Mouse (Mus musculus) hindbrain, embryonic 13.5 days (tissue): ENCODE results near the gene Fam163b. TPM values are rescaled to one million over a fixed set of nuclear protein-coding genes. Genes with fewer than 3 reads are reported as not detected.
A peak's percentile ranks its signal among the peaks of the same experiment; 100 is the strongest.

Experiments
- ATAC-seq: fragments of 200-750 bp; cut with Nextera tagmentation; 2 replicates; pipeline ENCODE4 v1.8.0; 2017; ENCODE audit warnings: moderate TSS enrichment; ENCODE audit not compliant: low FRiP score
- H3K27ac ChIP-seq: fragments of 300-500 bp; sonication (generic); 2 replicates; pipeline ENCODE4 v1.5.1; 2015; ENCODE audit warnings: inconsistent platforms, mild to moderate bottlenecking, moderate library complexity
- H3K27me3 ChIP-seq: fragments of 300-500 bp; sonication (generic); 2 replicates; pipeline ENCODE4 v1.6.1; 2015; ENCODE audit warnings: mild to moderate bottlenecking, inconsistent platforms
- H3K36me3 ChIP-seq: fragments of 300-500 bp; sonication (generic); 2 replicates; pipeline ENCODE4 v1.6.1; 2015; ENCODE audit warnings: mild to moderate bottlenecking, inconsistent platforms
- H3K4me1 ChIP-seq: fragments of 300-500 bp; sonication (generic); replicated peaks from 2 replicates; pipeline ENCODE4 v1.6.1; 2015; ENCODE audit warnings: inconsistent platforms
- H3K4me2 ChIP-seq: fragments of 300-500 bp; sonication (generic); 2 replicates; pipeline ENCODE4 v1.6.1; 2015; ENCODE audit warnings: inconsistent platforms, mild to moderate bottlenecking, moderate library complexity
- H3K4me3 ChIP-seq: fragments of 300-500 bp; sonication (generic); 2 replicates; pipeline ENCODE4 v1.5.1; 2015; ENCODE audit warnings: mild to moderate bottlenecking, inconsistent platforms
- H3K9ac ChIP-seq: fragments of 300-500 bp; sonication (generic); 2 replicates; pipeline ENCODE4 v1.6.1; 2015; ENCODE audit warnings: mild to moderate bottlenecking, inconsistent platforms
- H3K9me3 ChIP-seq: fragments of 300-500 bp; sonication (generic); 2 replicates; pipeline ENCODE4 v1.6.1; 2016; ENCODE audit warnings: inconsistent platforms
- WGBS: fragments of 180-500 bp; shearing (Covaris S2); methylation state at CpG from one replicate; pipeline ENCODE4 v1.1.7; 2015; 5-methylcytosine and 5-hydroxymethylcytosine counted together
- polyA plus RNA-seq: library from polyadenylated mRNA; unstranded; fragments of >200 nt; fragmentation: Nextera tagmentation; extraction: Ambion mirVana; gene quantifications from 2 replicates; pipeline ENCODE4 v1.2.1, GENCODE M21; 2015

The Fam163b gene
- polyA plus RNA-seq, 1 experiment from 2014 or later: 2.9 TPM

DNA sequence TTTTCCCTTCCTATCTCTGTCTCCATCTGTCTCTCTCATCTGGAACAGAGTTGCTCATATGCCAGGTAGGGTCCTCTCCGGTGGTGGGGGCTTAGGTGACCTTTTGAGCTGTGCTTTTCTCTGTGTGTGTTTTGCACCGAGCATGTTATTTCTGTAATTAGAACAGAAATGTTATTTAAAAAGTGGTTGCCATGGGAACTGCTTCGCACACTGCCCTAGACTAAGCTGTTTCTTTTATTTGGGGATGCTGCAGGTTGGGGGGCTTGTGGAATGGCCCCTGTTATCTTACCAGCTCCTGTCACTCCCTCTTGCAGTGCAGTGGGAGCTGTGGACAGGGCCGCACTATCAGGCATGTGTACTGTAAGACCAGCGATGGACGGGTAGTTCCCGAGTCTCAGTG, 38.7 kb downstream of the Fam163b start:
- Histone ChIP-seq H3K36me3 (no peaks in the 10 kb centered on the region), H3K4me3 (no peak overlapping the region), H3K9me3 (no peaks in the 10 kb centered on the region), H3K4me1 (peaks cover under 1% of the 10 kb centered on the region), H3K27ac (no peak overlapping the region), H3K4me2 (no peak overlapping the region), H3K27me3 (0 out of 2 replicates have a peak, but pooled peaks cover 10% of the 10 kb centered on the region), H3K9ac (no peak overlapping the region)
- WGBS: 63% methylated on average over 7 of the region's 7 CpGs
- ATAC-seq: 0 out of 2 replicates have a peak, but pooled peaks have one; percentile 36

DNA sequence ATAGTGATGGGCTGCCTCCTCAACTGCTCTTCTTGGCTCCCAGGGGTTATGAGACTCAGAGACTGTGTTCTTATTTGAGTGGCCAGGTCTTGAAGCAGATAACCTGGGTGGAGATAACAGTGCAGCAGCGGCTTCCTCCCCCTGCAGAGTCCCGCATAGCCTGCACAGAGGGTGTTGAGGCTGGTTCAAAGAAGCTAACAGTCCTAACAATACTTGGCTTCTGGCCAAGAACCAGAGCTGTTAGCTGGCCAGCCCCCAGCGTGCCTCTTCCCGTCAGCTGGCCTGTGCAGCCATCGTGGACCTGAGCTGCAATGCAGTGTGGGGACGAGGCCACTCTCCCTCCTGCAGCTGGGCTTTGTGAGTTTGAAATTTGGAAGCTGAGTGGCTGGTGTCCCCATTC, 44.5 kb downstream of the Fam163b start:
- no peaks in the 10 kb centered on the region for H3K9me3 ChIP-seq
- peak; percentile 54; the same call in 1 of the 2 replicates for ATAC-seq
- H3K4me1 ChIP-seq: peaks cover 27% of the 10 kb centered on the region
- H3K4me2 ChIP-seq: no peak overlapping the region
- no peak overlapping the region for H3K4me3 ChIP-seq
- H3K27me3 ChIP-seq: 0 out of 2 replicates have a peak, but pooled peaks cover 13% of the 10 kb centered on the region
- H3K27ac ChIP-seq: peak overlapping the region; percentile 69
- 15% methylated on average over 6 of the region's 6 CpGs for WGBS
- no peaks in the 10 kb centered on the region for H3K36me3 ChIP-seq
- H3K9ac ChIP-seq: no peak overlapping the region

DNA sequence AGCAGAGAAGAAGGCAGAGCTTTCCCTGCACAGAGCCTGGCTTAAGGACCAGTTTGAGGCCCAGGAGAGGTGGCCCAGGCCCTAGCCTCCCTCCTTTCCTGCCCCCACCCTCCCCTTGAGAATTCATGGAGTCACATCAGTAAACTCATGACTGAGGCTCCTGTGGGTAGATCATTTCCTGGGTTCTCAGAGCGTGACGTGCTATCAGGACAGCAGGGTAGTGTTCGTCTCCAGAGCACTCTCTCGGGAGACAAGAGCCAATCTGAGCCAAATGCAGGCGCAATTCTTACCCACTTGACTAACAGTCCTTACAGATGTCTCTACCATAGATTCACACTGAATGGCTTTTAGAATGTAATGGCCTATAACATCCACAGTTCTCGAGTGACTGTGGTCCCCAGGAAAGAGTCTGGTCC, 45.0 kb downstream of the Fam163b start:
- Histone ChIP-seq H3K27ac (peak overlapping the region; percentile 69), H3K9ac (no peak overlapping the region), H3K9me3 (no peaks in the 10 kb centered on the region), H3K4me2 (no peak overlapping the region), H3K27me3 (0 out of 2 replicates have a peak, but pooled peaks cover 11% of the 10 kb centered on the region), H3K36me3 (no peaks in the 10 kb centered on the region), H3K4me3 (no peak overlapping the region), H3K4me1 (peaks cover 27% of the 10 kb centered on the region)
- ATAC-seq: peak; percentile 49
- WGBS: 41% methylated on average over 6 of the region's 6 CpGs

DNA sequence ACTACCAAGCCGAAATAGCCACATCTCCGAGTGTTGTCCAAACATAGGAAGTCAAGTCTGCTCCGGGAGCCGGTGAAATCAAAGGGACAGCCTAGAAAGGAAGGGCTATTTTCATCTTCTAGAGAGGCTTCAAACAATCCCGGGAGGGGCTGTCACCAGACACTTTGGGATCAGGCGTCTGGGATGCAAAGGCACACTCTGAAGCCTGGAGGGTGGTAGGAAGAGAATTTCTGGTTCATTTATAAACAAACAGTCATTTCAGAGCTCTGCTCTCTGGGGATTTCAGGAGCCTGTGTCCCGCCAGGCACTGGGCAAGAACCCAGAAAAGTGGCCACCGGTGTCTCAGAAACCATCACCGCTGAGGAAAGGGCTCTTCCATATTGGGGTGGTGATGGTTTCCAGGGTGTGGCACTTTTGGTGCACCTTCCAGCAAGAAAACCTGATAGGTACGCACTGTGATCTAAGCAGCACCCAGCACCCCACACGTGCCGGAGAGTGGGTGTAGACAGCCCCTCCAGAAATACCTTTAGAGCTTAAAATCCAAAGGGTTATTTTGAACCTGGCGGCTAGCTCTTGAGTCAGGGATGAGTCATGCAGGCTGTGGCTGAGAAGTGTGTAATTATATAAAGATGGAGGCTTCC, 45.8 kb downstream of the Fam163b start:
- ATAC-seq: no peak
- Histone ChIP-seq H3K9ac (no peak overlapping the region), H3K9me3 (no peaks in the 10 kb centered on the region), H3K4me2 (no peak overlapping the region), H3K36me3 (no peaks in the 10 kb centered on the region), H3K27me3 (0 out of 2 replicates have a peak, but pooled peaks cover 7% of the 10 kb centered on the region), H3K4me3 (no peak overlapping the region), H3K4me1 (peaks cover 27% of the 10 kb centered on the region), H3K27ac (peak overlapping the region; percentile 69)
- WGBS: 82% methylated on average over 13 of the region's 13 CpGs

DNA sequence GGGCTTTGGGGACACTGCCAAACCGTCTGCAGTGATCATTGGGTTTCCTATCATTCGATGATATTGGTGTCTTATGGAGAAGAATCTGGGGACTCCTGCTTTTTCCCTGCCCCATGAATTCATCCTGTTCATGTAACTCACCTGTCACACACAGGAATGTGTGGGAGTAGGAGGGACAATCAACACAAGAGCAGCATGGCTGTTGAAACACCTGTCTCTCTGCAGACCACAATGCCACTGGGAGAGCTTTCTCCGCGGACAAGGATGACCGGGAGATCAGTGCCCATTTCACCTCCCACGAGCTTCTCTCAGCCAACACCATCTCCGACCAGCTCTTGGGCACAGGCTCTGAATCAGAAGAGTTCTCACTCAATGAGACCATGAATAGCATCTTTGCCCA, 47.1 kb downstream of the Fam163b start:
- H3K27ac ChIP-seq: no peak overlapping the region
- 95% methylated on average over 7 of the region's 7 CpGs for WGBS
- no peak overlapping the region for H3K4me2 ChIP-seq
- H3K27me3 ChIP-seq: 0 out of 2 replicates have a peak, but pooled peaks cover 4% of the 10 kb centered on the region
- H3K9me3 ChIP-seq: no peaks in the 10 kb centered on the region
- H3K4me1 ChIP-seq: peaks cover 27% of the 10 kb centered on the region
- H3K36me3 ChIP-seq: no peaks in the 10 kb centered on the region
- no peak for ATAC-seq
- H3K9ac ChIP-seq: no peak overlapping the region
- no peak overlapping the region for H3K4me3 ChIP-seq

DNA sequence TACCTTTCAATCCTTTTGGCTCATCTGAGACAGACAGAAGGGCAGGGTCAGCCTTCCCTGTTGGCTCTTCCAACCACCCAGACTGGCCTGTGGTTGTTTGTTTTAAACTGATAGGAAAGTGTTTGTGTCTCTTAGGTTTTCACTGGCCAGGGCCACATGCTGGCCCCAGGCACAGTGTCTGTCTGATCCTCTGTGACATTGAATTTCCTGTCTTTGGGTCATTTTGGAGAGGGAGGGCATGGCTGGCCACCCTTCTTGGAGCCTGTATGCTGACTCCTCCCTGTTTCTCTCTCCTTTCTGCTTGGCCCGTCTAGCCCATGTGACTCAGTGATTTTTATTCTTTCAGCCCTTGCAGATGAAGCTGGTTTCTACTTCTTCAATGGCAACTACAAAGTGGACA, 53.1 kb downstream of the Fam163b start:
- no peak overlapping the region for H3K4me2 ChIP-seq
- H3K9ac ChIP-seq: no peak overlapping the region
- H3K36me3 ChIP-seq: no peaks in the 10 kb centered on the region
- H3K9me3 ChIP-seq: no peaks in the 10 kb centered on the region
- H3K27ac ChIP-seq: no peak overlapping the region
- 67% methylated on average over 1 of the region's 1 CpGs for WGBS
- 0 out of 2 replicates have a peak, but pooled peaks cover 4% of the 10 kb centered on the region for H3K27me3 ChIP-seq
- H3K4me1 ChIP-seq: peaks cover 4% of the 10 kb centered on the region
- no peak for ATAC-seq
- no peak overlapping the region for H3K4me3 ChIP-seq

DNA sequence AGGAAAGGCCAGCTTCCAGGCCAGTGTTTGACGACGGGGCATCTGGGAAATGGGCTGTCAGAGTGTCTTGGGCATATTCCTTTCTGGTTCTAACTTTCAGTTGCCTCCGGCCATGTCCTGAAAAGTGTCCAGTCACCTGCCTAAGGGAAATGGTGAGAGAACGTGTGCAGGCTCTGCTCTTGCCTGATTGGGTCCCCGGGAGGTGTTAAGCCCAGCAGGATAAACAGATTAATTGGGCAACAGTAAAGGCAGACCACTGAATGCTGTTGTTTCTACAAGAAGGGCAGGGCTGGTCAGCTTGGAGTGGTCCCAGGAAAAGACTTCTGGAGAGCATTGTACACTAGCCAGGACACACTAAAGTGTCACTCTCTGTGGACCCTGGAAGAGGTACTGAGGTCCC, 53.6 kb downstream of the Fam163b start:
- 76% methylated on average over 5 of the region's 5 CpGs for WGBS
- ATAC-seq: no peak
- H3K27me3 ChIP-seq: 0 out of 2 replicates have a peak, but pooled peaks cover 4% of the 10 kb centered on the region
- no peak overlapping the region for H3K4me2 ChIP-seq
- H3K36me3 ChIP-seq: no peaks in the 10 kb centered on the region
- no peak overlapping the region for H3K9ac ChIP-seq
- no peaks in the 10 kb centered on the region for H3K9me3 ChIP-seq
- H3K4me1 ChIP-seq: peaks cover 4% of the 10 kb centered on the region
- no peak overlapping the region for H3K27ac ChIP-seq
- H3K4me3 ChIP-seq: no peak overlapping the region

DNA sequence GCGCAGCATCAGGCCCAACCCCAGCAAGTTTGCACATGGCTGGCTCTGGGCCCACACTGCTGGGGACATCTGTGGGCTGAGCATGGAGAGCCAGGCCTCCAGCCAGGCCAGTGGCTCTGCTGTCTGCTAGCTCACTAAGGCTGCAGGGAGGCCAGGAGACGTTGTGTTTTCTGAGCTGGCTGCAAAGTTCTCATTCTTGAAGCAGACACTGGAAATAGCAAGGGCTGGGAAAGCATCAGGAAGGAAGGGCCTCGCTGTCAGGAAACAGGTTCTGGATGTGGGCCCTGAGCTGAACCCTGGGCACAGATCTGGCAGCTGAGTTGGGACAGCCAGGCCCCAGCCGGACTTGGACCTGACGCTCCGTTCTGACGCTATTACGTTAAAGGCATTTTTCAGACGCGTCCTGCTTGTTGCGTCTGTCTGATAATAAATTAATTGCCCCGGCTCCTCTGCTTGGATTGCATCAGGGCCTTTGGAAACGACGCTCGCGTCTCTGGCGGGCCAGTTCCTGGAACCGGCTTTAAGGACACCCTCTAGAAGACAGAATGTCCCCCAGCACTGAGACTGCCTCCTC, 54.1 kb downstream of the Fam163b start:
- no peak for ATAC-seq
- H3K4me3 ChIP-seq: no peak overlapping the region
- no peak overlapping the region for H3K27ac ChIP-seq
- no peak overlapping the region for H3K9ac ChIP-seq
- H3K27me3 ChIP-seq: 0 out of 2 replicates have a peak, but pooled peaks cover 4% of the 10 kb centered on the region
- 73% methylated on average over 18 of the region's 18 CpGs for WGBS
- peaks cover 4% of the 10 kb centered on the region for H3K4me1 ChIP-seq
- H3K36me3 ChIP-seq: no peaks in the 10 kb centered on the region
- H3K4me2 ChIP-seq: no peak overlapping the region
- H3K9me3 ChIP-seq: no peaks in the 10 kb centered on the region

DNA sequence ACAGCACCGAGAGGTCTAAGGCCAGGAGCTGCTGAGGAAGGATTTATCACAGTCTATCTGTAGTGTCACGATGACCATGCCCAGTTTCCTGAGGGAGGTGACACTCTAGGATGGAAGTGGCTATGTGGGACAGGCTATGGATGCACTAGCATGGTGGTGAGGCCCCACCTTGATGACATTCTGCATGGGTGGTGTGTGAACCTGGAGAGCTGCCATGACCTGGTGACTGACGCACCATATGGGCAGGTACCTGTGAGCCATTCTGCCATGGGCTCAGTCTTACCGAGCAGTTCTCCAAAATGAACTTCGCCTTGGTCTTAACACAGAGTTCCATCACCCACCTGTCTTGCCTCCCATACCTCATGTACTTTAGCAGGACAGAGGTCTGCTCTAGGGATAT, 54.7 kb downstream of the Fam163b start:
- Histone ChIP-seq H3K9me3 (no peaks in the 10 kb centered on the region), H3K27ac (no peak overlapping the region), H3K27me3 (0 out of 2 replicates have a peak, but pooled peaks cover 4% of the 10 kb centered on the region), H3K4me3 (no peak overlapping the region), H3K9ac (no peak overlapping the region), H3K4me2 (no peak overlapping the region), H3K36me3 (no peaks in the 10 kb centered on the region), H3K4me1 (peaks cover 4% of the 10 kb centered on the region)
- 94% methylated on average over 5 of the region's 5 CpGs for WGBS
- no peak for ATAC-seq

DNA sequence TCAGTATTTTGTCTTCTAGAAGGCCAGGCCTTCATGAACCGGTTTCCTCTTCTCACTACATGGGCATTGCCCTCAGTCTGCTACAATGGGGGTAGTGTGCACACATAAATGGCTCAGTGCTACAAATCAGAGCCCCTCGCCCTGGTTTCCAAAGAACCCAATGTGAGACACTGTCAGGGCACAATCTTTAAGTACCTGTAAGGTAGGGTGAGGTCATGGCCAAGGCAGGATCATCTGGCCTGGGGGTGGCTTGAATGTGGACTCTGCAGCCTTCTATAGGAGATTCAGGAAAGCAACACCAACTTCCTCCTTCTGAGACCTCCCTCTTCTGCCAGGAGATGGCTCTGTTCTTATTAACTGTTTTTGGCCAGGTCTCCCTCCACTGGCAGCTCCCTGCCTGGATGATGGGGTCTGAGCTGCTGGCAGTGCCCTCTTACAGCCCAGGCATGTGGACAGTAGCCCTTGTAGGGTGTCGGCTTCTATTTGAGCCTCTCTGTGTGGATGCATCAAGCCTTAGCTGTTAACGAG, 55.7 kb downstream of the Fam163b start:
- H3K27me3 ChIP-seq: 0 out of 2 replicates have a peak, but pooled peaks cover 4% of the 10 kb centered on the region

DNA sequence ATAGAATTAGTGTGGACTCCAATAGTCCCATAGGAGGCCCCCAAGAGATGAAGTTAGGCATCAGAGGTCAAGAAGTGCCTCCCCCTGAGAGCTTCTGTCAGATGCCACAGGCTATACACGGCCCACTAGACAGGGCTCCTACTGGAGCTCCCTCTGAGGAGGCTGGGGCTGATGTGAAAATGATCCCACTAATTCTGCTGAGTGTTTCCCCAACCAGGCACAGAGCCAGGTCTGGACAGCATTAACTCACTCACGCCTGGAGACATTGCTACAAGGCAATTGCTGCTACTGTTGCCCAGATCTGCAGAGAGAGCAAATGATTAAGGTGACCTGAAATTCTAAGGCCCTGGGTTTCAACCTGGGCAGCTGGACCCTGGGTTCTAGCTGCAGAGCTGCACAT, 56.5 kb downstream of the Fam163b start:
- Histone ChIP-seq H3K4me2 (no peak overlapping the region), H3K27me3 (0 out of 2 replicates have a peak, but pooled peaks cover 4% of the 10 kb centered on the region), H3K9me3 (no peaks in the 10 kb centered on the region), H3K9ac (no peak overlapping the region), H3K4me1 (peaks cover 4% of the 10 kb centered on the region), H3K27ac (no peak overlapping the region), H3K4me3 (no peak overlapping the region), H3K36me3 (no peaks in the 10 kb centered on the region)
- ATAC-seq: no peak
- 35% methylated on average over 2 of the region's 2 CpGs for WGBS

More for the DNA sequence above, 55.7 kb downstream of the Fam163b start:
- H3K4me1 ChIP-seq: peaks cover 4% of the 10 kb centered on the region
- no peak for ATAC-seq
- no peak overlapping the region for H3K27ac ChIP-seq
- no peaks in the 10 kb centered on the region for H3K36me3 ChIP-seq
- H3K4me3 ChIP-seq: no peak overlapping the region
- H3K9me3 ChIP-seq: no peaks in the 10 kb centered on the region
- no peak overlapping the region for H3K9ac ChIP-seq
- WGBS: 90% methylated on average over 4 of the region's 4 CpGs
- H3K4me2 ChIP-seq: no peak overlapping the region

DNA sequence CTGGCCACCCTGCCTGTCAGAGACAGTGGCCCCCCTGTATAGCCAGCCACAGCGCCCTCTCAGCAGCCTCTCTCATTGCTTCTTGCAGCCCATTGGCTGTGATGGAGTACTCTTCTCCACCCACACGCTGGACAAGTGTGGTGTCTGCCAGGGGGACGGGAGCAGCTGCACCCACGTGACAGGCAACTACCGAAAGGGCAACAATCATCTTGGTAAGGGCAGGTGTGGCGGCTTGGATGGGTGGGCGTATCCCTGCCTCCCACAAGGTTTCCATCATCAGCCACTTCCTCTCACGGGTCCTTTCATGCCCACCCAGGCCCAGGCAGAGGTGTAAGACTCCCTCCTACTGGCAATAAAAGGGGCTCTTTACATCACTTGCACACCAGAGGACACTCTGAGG, 57.3 kb downstream of the Fam163b start:
- Histone ChIP-seq H3K9me3 (no peaks in the 10 kb centered on the region), H3K27me3 (0 out of 2 replicates have a peak, but pooled peaks cover 4% of the 10 kb centered on the region), H3K4me2 (no peak overlapping the region), H3K4me1 (peaks cover 9% of the 10 kb centered on the region), H3K27ac (no peak overlapping the region), H3K36me3 (no peaks in the 10 kb centered on the region), H3K4me3 (no peak overlapping the region), H3K9ac (no peak overlapping the region)
- no peak for ATAC-seq
- WGBS: 60% methylated on average over 8 of the region's 8 CpGs
